Comparison of ENCODE assay signal across 14 mouse cellular contexts in the genomic region with DNA sequence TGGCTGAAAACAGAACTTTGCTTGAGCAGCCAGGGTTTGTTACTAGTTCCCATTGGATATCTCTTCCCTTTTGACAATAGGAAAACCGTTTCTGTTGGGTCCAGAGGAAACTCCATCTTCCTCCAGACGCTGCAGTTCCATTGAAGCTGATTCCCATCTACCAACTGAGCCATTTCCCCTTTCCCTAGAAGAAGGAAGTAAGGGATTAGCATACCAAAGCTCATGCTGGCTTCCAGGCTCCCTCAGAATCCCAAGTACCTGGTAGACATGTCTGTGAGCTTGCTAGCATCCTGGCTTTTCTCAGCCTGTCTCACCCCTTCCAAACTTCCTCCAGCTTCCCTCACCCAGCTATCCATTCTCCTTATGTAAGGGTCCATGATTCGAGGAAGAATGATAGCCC. TPM values are rescaled to one million over a fixed set of nuclear protein-coding genes. Genes with fewer than 3 reads are reported as not detected.
"Had no signal": no experiment of that assay in that cellular context is flagged by ENCODE, and none has a peak within 500 bp of the region (broad histone marks: within the 10 kb centered on the region; RNA-seq: fewer than 3 reads in every experiment).

No protein-coding gene starts in this region.

- H3K36me3 ChIP-seq: limb, embryonic 13.5 days; midbrain, embryonic 10.5 days; neural tube, embryonic 15.5 days had no signal

- H3K9me3 ChIP-seq: limb, embryonic 13.5 days; midbrain, embryonic 10.5 days; neural tube, embryonic 15.5 days had no signal

- H3K4me2 ChIP-seq: limb, embryonic 13.5 days; neural tube, embryonic 15.5 days had no signal

- H3K27me3 ChIP-seq: limb, embryonic 13.5 days; neural tube, embryonic 15.5 days had no signal

- H3K27ac ChIP-seq: layer of hippocampus, adult 2 months; limb, embryonic 13.5 days; liver, embryonic 14.5 days; midbrain, embryonic 10.5 days; neural tube, embryonic 15.5 days had no signal

- H3K4me3 ChIP-seq: layer of hippocampus, adult 2 months; limb, embryonic 13.5 days; midbrain, embryonic 10.5 days; myocyte; neural tube, embryonic 15.5 days had no signal

- DNase-seq: kidney, postnatal 36 days; left cerebral cortex, postnatal 4 days; midbrain, embryonic 14.5 days; right cerebral cortex, adult 18-20 months; right cerebral cortex, postnatal 25 days; thymus, adult 18-20 months; thymus, postnatal 14 days had no signal

- H3K9ac ChIP-seq: limb, embryonic 13.5 days; liver, embryonic 14.5 days; neural tube, embryonic 15.5 days had no signal

RNA-seq across cellular contexts. Expression of a gene that starts 45.4 kb away (rescaled TPM):
- total RNA-seq: megakaryocyte, adult 5-6 weeks had no signal
